Mouse (Mus musculus) CD8-positive naive resting alpha-beta T cell, adult 2 months (primary cell): Measurements from ENCODE around the gene Gse1.

Source experiments
- DNase-seq, 2 experiments: peaks; one replicate each; pipeline ENCODE4 v3.0.0; 2022; ENCODE audit warnings: low read depth in 2 of 2, low spot score in 2 of 2

The Gse1 gene

DNA sequence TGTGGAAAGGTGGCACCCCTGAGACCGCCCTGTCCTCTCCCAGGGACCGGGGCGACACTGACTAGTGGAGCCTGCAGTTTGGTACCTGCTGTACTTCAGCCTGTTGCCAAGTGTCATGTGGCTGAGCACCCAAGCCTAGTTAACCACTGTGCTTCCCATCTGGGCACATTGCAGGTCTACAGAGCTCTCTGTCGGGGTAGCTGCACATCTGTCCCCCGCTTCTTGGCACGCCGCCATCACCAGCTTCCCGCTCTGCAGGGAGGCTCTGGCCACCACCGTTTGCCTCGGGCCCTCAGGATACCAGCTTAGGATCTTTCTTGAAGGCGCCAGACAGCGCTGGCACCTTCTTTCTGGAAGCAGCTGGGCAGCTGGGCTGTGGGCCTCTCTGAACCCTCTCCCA lies 6.2 kb downstream of the Gse1 start:
- DNase-seq: no peak

DNA sequence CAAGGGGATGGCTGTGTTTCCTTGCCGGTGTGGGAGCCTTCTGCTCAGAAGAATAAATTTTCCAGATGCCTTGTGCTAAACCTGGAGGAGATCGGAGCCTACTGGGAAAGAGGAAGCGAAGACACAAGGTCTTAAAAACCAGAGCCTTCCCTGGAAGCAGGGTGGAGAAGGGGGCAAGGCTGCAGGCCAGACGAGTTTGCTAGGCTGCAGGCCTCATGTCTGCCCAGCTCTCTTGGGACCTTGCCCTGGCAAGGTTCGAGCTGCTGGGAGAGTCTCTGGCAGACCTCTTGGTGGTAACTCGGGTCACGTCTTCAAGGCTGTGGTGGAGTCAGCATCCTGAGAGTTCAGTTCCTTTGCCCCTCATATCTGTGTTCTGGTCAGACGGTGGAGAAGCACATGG lies 6.6 kb downstream of the Gse1 start:
- DNase-seq: no peak

DNA sequence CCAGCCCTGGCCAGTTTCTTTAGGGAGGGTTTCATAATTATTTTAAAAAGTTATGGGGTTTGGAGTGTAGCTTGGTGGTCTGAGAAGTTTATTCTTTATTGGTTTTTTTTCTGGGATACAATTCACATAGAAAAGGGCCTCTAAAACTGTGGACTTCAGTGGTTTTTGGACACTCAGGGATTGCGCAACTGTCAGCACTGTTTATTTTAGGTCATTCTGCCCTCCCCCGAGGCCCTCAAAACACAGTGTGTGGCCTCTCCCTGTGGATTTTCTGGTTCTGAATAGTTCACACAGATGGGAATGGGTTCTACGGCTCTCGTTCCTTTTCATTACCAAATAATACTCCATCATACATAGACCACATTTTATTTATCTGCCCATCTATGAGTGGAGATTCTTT lies 15.0 kb downstream of the Gse1 start:
- no peak for DNase-seq

DNA sequence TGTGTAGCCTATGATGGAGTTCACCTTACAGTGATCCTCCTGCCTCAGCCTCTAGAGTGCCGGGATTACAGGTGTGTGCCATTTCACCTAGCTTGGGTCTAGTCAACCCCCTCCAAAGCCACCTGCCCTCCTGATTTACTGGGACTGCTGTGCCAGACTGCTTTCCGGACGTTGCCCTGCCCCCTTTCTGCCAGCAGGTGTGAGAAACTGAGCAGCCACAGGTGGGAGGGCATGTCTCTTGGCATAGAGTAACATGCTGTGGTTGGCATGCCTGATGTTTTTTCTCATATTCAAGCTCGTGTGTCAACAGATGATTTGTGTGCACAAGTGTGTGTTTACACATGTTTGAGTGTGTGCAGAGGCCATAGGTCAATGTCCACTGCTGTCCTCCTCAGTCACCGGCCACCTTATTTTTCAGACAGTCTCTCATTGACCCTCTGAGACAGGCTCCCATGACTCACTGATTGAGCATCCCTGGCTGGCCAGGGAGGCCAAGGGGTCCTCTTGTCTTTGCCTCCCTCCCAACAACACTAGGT lies 15.7 kb downstream of the Gse1 start:
- no peak for DNase-seq

DNA sequence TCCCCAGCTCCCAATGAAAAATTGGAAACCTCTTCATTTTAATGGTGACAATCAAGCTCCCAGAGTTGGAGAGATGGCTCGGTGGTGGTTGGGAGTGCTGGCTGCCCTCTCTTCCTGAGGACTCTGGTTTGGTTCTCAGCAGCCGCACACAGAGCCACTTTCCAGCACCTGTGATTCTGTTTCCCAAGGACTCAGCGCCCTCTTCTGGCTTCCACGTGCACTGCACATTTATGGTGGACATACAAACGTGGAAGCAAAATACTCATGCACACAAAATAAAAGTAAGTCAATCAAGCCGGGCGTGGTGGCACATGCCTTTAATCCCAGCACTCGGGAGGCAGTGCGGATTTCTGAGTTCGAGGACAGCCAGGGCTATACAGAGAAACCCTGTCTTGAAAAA lies 16.3 kb downstream of the Gse1 start:
- no peak for DNase-seq

DNA sequence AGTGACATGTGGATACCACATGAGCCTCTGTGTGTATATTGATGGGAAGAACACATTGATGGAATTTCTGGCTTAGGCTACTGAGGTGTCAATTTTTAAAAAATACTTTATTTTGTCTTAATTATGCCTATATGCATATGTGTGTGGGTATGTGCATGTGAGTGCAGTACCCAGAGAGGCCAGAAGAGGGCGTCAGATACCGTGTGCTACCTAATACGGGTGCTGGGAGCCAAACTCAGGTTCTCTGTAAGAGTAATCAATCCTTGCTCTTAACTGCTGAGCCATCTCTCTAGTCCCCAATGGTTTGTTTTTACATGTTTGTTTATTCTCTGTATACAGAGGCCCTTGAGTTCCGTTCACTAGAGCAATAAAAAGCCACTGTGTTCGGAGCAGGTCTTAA lies 19.4 kb downstream of the Gse1 start:
- no peak for DNase-seq

DNA sequence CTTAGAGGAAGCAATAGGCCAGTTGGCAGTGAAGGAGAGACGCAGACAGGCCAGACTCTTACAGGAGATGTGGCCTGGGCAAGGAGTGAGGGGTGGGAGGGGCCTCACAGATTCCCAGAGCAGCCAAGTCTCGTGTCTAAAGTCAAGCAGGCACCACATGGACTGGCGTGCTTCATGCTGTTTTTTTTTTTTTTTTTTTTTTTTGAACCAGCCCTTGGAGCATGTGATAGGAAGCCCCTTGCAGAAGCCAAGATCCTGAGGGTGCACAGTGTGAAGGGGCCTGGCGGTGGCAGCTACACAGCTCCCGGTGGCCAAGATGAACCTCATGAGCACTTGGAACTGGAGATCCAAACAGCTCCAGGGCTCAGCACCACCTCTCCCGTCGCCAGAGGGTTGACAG lies 19.8 kb downstream of the Gse1 start:
- no peak for DNase-seq

DNA sequence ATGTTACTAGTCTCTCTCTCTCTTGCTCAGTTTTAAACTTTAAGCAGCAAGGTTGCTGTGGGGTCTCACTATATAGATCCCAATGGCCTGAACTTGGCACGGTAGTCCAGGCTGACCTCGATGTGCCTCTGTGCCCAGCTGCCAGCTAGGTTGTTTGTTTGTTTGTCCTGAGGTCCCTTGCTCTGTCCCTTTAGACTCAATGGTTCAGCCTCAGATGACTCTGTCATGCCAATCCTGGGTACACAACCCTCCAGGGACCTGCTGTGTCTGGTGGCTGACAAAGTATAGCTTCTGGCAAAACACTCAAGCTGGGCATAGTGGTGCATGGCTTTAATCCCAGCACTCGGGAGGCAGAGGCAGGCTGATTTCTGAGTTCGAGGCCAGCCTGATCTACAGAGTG lies 20.2 kb downstream of the Gse1 start:
- no peak for DNase-seq

DNA sequence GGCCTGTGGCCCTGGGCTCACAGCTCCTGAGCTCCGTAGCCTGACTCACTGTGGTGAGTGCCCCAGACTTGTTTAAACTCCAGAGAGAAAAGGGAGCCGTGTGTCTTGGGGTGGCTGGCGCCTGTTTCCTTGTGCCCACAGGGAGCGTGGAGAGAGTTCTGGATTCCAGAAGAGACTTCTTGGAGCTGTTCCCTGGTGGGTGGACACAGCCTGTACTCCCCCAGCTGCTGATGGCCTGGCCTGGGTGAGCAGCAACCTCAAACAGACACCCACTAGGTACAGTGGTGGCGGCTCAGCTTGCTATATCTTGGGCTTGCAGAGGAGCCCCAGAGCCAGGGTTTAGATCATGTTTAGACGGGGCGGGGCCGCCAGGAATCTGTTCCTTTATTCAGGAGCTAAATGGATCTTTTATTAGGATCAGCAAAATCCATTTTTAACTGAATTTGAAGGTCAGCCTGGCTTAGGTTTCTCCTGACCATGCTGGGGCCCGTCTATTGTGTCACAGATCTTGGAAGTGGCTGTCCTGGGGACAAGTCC lies 21.6 kb downstream of the Gse1 start:
- DNase-seq: no peak

DNA sequence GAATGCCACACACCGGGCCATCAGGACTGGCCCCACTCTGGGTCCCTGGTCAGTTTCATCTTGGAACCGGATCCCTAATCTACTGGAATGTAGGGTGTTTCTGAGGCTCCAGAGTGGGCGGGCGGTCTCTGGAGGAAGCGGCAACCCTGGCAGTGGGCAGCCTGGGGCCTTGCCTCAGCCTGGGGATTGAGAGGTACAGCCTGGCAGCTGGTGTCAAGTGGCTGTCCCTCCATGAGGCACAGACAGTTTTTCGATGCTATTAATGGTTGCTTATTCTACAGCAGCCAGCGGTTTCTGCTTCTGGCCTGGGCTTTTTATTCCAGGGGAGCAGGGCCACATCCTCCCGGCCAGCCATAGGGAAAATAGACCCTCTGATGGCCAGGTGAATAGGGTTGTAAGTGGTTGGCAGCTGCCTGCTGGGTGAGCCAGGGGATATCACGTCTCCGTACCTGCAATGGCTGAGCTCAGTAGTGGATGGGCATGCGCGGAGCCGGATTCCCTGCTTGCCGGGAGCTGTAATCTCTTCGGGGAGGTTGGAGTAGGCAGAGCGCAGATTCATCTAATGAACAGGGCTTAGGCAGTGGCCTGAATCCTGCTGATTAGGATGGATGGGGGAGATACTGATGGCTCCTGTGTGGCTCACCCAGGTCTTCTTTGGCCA lies 22.6 kb downstream of the Gse1 start:
- no peak for DNase-seq

DNA sequence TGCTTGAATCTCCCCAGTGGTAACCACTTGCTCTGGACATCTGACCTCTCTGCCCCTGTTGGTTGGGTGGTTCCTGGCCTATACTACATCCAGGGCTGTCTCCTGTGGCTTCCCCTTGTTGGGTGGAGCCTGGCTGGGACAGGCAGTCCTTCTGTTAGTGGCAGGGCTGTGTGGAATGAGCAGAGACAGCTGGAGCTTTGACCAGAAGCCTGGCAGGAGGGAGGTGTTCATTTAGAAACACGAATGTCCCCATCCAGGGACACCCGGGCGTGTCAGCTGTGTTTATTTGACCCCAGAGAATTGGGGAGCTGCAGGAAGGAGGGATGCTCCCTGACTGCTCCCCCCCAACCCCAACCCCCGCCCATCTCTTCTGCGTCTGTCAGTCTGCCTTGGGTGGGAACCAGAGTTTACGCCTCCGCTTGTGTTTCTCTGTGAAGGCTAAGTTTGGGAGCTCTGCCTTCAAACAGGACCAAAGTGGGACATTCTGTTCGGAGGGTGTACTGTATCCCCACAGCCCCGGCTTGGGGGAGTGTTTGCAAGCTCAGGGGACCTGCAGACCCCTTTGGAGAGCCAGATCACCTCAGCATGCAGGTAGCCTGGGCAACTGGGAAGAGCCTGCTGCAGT lies 23.3 kb downstream of the Gse1 start:
- DNase-seq: no peak

DNA sequence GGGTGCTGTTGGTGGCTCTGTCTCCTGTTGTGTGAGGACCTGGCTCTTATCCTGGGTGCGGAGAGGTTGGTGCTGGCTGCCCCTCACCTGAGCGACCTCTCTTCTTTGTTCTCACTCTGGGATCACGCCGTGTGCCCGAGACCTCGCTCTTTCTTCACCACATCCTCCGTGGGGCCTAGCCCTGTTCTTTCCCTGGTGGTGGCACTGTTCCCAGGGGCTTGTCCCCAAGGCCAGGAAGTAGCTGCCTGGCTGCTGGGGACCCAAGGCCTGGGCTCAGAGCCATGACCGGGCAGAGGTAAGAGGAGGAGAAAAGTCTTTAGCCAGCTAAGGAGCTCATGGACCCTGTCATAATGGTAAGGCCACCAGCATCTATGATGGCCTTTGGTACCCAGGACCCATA lies 25.4 kb downstream of the Gse1 start:
- DNase-seq: no peak

DNA sequence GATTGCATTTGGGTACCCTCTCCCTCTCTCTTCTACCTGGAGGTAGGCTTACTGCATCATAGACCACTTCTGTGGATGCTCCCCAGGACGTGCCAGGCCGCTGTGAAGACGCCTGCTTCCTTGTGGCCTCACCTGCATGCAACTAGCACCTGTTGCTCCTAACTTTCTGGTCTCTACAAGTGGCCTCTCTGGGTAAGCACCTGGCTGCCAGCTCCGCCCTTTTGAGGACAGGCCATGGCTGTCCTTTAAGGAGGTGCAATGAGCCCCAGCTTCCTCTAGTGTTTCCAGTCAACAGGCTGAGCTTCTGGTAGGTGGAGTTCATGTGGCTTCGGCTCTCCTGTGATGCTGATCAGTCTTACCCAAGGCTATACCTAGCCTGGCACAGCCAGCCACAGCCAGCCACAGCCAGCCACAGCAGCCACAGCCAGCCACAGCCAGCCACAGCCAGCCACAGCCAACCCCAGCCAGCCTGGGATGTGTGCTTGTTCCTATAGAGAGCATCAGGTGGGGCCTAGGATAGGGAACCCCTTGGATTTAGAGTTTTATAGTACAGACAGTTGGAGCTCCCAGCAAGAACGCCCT lies 27.2 kb downstream of the Gse1 start:
- DNase-seq: no peak

DNA sequence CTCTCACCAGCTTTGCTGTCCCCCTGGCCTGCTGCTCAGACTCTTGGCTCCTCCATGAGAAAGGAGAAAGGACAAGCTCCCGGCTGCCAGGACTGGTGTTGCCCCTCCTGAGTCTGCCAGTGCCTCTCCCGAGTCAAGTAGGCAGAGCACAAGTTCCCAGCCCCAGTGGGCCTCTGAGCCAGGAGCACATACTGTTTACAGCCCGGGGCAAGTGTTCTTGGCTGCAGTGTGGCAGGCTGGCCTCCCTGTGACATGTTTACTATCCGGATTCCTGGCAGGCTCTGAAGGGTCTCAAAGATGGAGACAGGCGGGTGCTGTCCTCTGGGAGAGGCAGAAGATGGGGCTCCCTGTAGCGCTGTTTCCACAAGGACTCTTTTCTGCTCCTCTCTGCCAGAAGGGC lies 28.7 kb downstream of the Gse1 start:
- DNase-seq: no peak

DNA sequence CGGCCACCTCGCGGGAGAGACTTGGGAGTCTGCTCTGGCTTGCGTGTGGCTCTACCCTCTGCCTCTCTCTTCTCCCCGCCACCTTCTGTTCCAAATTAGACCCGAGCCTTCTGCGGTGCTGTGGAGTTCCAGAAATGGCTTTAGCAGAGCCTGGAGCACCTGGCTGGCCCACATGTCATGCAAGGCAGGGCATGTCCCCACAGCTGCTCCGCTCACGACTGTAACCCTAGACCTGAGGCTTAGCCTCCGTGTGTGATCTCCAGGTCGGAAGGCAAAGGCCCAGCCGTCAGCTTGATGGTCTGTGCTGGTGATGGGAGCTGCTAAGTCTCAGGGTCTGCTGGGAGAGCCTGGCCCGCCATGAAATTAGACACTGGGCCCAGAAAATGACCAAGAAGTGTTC lies 30.9 kb downstream of the Gse1 start:
- no peak for DNase-seq

DNA sequence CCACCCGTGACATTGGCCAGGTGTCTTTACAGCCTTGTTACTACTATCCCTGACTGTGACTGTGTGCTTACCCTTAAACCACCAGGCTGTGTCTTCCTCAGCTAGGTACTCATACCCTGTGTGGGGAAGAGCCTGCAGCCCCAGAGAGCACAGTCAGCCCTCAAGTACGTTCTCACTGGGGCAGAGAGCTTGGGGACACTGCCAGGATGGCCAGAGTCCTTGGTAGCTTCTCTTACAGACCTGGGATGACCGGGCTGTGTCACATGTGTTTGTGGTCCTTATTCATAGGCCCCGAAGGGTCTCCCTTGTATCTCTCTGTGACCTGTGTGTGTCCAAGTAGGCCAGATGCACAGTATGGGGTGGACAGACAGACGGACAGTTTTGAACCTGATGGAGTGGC lies 32.4 kb downstream of the Gse1 start:
- DNase-seq: no peak

DNA sequence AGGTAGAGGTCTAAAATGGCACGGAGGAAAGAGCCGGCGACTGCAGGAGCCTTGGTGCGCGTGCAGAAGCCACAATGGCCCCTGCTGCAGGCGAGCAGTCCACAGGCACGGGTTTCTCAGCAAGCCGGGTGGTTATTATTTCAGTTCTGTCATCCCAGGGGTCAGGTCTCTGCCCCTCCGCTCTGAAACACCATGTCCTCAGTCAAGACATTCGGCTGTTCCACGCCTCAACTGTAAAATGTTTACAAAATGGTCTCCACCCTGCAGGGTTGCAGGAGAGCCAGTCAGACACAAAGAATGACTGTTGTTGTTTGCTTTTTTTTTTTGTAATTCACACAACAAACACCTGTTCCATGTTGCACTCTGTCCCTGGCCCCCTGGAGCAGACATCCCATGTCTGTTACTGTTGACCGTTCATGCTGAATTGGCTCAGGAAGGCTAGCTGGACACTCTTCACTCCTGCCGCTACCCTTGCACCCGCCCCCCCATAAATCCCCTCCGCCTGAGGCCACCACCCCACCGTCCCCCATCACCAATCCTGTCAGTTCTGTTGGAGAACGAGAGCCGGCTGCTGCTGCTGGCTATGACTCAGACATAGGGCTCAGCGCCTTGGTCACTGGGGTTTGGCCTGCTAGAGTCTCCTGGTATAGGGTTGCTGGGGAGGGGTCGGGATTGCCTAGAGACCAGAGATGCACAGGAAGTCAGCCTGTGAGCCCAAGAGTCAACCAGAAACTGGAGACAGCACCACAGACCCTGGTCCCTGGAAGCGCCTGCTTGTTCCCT lies 33.3 kb downstream of the Gse1 start:
- DNase-seq: no peak

DNA sequence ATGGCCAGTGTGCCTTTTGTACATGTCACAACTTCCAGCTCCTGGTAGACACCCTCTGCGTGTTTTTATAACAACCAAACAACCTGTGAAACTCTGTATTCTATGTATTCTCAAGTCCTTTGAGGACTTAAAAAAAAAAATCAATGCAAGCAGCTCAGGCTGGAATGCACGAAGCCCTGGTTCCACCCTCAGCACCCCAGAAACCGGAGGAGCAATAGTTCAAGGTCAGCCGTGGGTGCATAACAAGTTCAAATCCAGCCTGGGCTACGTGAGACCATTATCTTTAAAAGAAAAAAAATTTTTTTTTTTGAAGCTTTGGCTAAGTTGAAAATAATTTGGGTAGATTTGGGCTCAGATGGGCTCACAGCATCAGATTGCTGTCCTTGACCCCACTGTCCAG lies 35.6 kb downstream of the Gse1 start:
- DNase-seq: no peak

DNA sequence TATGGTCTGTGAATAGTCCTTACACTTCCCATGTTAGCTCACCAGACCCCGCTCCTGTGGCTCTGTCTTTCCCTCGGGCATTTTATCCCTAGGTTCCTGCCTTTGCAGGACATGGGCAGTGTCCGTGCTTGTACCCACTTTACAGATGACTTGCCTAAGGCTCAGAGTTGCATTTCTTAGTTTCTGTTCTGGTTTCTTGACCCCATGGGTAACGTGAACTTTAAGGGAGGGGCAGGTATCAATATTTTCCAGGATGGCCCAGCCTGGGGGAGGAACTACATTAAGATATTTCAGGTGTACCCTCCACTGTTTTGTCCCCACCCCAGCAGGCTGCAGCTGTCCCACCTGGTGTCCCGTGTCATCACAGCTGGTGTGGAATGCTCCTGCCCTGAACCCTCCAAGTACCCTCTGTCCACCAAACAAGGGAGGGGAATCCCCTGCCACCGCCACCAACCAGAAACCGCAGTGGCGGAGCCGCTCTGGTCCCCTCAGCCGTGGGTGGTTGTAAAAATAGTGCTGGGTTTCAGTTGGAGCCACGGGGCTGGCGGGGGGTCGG lies 36.2 kb downstream of the Gse1 start:
- DNase-seq: no peak

DNA sequence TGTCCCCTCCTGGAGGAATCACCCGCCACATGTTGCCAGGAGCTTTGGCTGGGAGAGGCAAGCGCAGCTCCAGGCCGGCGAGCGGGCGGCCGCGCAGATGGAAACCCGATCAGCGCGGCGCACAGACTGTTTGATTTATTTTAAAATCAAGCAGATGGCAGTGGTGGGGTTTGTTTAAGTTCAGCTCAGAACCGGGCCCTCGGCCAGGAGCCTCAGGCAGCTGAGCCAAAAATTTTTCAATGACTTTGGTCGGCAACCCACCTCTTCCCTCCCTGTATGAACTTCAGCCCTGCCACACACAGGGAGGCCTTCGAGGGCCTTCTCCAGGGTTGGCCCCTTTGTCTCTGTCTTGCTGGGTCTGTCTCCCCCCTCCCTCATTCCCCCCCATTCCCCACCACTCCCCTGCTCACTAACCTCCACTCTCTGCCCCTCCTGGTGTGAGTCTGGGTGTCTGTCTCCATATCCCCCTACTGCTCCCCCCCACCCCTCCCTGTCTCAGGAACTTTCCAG lies 36.7 kb downstream of the Gse1 start:
- no peak for DNase-seq

DNA sequence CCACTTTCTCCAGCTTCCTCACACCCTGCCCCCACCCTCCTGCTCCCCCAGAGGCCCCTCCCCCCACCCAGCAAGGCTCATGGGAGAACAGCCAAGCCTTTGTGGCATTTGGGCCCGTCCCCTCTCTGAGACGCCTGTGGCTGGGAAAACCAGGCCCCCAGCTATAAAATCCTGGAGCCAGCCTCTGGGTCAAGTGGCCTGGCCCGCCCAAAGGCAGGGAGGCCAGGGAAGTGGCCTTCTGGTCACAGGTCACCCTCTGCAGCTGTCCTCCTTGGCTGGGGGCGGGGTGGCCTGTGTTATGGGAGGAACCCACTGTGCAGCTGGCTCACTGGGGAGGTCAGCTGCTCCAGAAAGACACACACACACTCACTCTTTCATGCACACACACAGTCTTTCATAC lies 37.2 kb downstream of the Gse1 start:
- DNase-seq: no peak
